Mouse (Mus musculus): Measurements from ENCODE around the gene Tsc22d3.

GRCm38 (mm10) chrX:140564777-140565176, 35.7 kb downstream of the Tsc22d3 start:
- TF ChIP-seq POLR2A (IDR thresholded peaks at IDR 0.05; ENCODE audit: low read depth, low read length) (no peak), CTCF (IDR thresholded peaks at IDR 0.05; ENCODE audit: extremely low read depth, insufficient read length, insufficient replicate concordance, low read depth, low read length) (no peak)
